Mouse (Mus musculus) embryo, embryonic 11.5 days (tissue): ENCODE measurements around the gene Robo4.

Source experiments
- DNase-seq: peaks from one replicate; pipeline ENCODE4 v3.0.0-alpha.2; 2012; ENCODE audit warnings: low read depth, low spot score

The Robo4 gene

DNA sequence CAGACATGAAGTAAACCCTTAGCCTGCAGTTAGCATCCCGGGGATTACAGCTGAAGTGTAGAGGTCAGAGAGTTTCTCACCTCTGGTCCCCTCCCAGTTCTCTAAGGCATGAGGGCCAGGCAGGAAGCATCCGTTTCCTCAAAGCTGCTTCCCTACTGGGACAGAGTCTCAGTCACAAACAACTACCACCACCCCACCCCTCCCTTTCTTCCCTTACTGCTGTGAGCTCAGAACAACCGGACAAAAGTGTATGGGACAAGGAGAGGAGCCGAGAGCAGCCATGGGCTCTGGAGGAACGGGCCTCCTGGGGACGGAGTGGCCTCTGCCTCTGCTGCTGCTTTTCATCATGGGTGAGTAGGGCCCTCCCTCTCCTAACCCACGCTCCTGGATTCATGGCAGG, at the start of gene Robo4:
Gene Robo4, plus strand, starts transcription at position 96 of the 400 bp plus-strand sequence.
- no peak for DNase-seq

DNA sequence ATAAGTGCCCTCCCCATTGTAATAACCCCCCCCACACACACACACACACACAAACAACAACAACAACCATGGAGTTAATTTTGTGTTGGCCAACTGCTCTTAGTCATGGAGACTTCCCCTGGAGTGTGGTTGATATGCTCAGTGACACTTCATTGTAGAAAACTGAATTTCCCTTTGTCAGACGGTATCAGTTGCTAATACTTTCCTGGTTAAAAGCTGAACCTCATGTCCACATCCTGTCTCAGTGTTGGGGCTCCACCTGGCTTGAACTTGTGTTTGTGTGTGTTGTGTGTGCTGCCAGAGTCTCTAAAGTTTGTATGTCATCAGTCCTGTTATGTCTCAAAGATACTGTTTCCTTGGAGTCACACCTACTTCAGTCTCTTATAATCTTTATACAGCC, 47.2 kb upstream of the Robo4 start:
- DNase-seq, result no peak

DNA sequence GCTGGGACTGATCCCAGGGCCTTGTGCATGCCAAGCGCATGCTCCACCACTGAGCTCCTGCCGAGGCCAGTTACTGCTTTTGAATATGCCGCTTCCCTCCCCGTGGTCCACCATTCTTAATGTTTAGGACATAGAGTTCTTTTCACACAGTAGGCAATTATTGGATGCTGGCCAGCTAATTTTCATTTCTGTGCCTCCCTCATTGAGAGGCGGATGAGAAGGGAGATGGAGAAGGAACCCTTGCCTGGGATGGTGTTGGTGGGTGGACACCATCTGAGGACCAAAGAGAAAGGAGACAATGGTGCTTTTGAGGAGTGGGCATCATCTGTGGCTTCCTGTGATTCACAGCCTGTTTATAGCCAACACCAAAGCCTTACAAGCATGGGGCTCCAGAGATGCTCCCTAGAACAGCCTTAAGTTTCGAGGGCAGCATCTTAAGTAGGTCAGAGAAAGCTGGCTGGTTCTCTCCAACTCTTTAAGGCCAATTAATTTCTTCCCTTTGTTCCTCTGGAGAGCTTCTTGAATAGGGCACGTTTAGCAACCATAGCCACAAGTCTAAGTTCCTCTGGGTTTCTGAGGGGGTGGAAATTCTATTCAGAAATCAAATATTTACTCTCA, 42.9 kb upstream of the Robo4 start:
- DNase-seq, result no peak

DNA sequence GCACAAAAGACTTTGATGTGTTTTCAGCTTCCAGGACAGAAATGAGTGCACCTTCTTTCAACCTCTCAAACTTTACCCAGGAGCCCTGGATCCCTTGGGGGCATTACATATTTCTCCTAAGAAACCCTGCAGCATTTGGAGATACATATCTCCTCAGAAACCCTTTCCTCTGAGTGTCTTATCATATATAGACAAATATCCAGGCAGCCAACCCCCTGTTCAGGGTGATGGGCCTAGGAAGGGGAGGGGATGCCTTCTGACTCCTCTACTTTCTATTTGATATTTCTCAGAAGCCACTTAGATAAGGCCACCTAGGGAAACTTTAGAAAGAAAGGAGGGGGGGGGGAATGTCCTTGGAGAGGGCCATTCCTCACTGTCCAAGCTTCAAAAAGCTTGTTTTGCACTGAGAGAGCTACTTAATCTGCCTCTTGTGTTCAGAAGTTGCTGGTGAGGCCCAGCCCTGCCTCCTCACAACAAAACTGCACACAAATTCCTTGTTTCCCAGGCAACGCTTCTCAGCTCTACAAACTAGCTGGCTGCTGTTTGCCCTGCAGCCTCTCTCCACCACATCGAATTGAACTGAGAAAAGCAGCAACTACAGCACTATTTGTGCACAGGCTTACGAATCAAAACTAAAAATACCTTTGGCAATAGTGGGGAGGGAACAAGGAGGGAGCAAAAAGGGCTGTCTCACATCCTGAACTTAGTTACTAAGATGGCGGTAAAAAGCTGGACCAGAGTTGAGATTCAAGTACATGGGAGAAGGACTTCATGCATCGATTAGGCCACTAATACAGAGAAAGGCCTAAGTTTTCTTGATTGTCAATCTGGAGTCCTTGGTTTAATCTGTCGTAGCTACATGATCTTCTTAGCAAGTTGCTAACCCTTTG, 42.1 kb upstream of the Robo4 start:
- DNase-seq, result no peak

DNA sequence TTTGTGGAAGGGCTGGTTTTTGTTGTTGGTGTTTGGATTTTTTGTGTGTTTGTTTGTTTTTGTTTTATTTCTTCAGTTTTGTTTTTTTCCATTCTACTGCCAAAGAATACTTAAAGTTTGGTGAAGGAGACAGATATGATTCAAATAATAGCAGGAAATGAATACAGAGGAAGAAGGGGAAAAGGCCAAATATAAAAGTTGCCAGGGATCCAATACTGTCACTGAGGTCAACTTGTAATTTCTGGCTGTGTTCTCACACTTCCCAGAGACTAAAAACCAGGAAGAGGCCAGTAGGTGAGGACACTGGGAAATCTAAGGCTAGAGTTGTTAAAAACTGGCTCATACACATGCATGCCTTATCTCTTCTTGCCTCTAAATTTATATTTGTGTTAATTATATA, 39.6 kb upstream of the Robo4 start:
- DNase-seq, result no peak

DNA sequence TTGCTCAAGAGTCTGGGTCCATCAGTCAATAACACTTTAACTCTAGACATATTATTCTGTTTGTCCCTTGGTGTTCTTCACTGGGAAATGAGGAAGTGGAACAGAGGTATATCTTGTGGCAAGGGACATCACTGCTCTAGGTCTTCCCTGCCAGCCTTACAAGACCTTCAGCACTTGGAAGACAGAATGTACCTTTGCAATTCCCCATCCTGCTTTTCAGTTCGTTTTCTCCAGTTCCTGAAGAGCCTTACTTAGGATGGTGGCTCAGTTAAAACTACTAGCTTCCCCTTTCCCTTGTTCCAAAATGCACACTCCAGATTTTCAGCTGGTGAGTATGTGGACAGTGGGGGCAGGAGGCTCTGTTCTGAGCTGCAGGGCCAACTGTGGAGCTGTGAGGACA, 38.8 kb upstream of the Robo4 start:
- DNase-seq, result no peak

DNA sequence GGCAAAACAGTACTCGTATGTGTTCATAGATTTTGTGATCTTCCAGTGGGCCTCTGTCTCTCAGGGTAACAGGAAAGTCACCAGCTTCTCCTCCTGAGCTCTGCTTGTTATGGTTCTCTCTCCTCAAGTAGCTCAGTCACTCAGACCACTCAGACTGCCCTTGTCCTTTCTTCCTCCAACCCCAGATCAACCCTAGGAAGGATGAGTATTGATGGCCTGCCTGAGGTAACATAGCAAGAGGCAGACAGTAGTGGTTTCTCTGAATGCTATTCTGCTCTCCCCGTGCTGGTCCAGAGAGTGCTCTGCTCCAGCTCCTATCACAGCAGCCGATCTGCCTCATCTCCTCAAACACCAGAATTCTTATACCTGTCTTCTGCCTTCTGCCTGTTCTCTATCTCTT, 38.1 kb upstream of the Robo4 start:
- DNase-seq, result no peak

DNA sequence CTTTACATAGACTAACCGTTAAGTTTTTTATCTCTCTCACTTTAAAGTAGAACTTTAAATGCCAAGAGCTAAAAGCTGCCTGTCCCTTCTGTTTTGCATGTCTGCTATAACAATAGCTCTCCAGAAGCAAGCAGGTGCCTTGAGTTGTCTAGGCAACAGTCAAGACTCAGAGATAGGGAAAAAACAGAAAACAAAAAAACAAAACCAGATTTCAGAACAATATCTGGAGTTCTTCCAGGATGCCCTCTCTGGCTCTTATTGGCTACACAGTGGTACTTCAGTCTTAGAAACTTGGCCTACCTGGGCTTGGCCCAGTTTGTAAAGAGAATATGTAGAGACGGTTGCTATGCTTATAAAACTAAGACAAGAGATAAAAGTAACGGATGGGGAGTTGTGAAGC, 37.3 kb upstream of the Robo4 start:
- no peak for DNase-seq

DNA sequence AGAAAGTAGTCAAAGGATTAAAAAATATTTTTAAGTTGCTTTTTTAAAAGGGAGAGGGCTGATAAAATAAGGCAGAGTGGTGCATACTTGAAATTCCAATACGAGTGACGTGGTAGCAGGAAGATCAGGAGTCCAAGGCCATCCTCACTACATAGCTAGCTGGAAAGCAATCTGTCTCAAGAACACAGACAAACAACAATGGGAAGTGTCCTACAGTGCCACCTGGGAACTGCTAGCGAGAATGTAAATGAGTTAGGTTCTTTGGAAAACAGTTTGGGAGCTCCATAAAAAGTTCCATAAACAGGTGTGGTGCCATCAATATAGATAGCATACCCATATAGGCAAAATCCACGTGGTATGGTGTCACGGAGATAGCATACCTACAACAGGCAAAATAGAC, 36.0 kb upstream of the Robo4 start:
- no peak for DNase-seq

DNA sequence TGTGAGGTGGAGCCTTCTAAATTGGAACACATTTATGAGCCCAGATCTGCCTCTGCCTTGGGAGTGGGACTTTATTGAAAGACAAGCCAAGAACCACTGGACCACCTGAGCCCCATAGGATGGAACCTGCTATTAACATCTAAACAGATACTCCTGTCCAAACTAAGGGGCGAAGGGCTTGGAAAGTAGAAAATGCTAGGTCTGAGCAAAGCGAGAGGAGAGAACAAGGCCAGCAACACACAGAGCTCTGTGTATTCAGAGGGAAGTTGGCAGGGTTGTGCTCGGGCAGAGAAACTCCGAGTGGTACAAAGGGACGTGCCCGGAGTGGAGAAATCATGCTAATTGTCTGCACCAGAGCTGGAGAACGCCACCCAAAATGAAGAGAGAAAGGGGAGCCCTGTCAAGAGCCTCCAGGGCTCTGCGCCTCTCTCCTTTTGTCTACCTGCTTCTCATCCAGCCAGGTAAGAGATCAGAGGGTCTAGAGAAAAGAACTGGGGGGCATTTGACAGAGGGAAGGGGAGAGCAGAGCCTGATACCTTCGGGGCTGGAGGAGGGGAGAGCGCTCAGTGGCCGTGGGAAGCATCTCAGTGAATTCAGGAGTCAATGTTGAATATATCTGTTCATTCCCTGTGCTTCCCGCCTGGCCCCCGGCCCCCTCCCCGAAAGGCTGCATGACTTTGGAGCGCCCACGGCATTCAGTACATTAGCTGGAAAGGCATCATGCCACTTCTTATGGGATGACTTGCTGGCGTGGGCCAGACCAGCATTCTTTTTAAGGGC, 34.2 kb upstream of the Robo4 start, which contains the start of gene Hepacam:
Gene Hepacam, plus strand, starts transcription at position 51 of the 780 bp plus-strand sequence.
- DNase-seq, result no peak

DNA sequence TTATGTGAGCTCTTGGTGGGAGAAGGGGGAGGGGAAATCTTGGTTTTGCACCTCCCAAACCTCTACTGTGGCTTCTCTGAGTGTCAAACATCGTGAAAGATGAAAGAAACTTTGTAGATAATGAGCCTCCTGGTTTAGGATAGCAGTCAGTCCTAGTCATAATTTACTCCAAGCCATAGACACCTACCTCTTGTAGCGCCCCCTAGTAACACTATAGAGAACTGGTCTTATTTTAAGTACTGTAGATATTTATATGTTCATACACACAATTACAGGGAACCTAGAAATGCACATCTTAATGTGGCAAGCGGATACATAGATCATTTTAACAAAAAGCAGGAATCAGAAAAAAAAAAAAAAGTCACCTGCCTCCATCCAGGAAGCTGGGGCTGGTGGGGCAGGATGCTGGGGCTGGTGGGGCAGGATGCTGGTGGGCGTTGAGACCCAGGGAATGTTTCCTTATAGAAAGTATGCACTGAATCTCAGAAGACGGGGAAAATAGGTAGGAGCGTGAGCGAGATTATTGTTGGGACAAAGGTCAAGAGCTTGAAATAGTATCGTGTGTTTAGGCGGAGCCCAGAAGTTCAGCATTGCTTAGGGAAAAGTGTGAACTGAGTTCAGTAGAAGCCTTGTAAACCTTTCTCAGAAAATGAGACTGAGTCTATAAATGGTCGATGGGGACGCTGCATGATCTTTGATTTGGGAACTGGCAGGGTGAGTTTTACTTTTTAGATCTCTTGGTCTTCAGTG, 33.4 kb upstream of the Robo4 start:
- no peak for DNase-seq

DNA sequence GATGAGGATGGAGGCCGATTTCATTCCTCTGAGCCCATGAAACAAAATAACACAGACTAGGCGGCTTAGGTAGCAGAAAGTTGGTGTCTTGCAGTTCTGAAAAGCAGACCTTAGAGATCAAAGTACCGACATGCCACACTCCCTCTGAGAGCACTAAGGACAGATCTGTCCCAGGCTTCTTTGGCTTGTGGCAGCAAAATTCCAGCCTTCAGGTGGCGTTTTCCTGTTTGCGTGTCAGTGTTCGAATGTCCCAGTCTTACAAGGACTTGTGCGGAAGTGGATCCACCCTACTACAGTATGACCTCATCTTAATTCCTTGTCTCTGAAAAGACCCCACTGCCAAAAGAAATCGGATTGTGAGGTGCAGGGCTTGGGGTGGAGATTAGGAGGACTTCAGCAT, 32.8 kb upstream of the Robo4 start:
- DNase-seq, result no peak

DNA sequence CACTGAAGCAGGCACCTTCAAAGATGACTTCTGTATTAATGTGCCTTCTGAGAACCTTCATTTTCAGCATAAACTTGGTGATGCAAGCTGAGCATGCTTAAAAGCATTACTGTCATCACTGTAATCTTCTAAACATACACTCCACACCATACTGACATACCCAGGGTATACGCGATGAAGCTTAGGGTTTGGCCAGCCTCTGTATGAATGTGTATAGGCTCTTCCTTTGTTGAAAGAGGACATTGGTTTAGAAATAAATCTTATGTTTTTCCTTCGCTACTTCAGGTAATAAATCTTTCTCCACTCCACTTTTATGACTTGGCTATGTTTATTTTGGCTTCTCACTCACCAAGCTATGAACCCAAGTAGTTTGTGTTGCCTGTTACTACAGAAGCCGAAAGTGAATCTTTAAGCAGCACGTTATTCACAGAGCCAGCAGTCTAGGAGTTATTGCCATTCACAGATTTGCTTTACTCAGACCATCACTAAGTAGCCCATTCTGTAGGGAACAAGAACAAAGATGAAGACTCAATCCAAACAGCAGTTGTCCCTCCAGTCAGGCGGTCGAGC, 30.4 kb upstream of the Robo4 start:
- DNase-seq, result no peak

DNA sequence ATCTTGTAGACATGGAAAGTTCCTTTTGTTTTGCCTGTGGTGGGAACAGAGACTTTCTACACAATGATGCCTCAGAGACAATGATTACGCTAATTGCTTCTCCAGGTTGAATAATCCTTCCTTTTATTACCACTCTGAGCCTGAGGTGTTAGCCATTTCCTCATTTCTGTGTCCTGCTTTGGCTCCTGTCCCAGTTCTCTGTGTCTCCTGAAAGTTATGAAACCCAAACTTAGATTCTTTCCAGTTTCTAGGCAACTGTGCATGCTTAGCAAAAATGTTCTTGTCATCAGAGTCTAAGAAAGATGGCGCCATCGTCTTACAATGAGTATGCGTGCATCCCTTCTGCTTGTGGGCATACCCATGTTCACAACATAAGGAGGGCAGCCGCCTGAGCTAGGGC, 26.0 kb upstream of the Robo4 start:
- DNase-seq, result no peak

DNA sequence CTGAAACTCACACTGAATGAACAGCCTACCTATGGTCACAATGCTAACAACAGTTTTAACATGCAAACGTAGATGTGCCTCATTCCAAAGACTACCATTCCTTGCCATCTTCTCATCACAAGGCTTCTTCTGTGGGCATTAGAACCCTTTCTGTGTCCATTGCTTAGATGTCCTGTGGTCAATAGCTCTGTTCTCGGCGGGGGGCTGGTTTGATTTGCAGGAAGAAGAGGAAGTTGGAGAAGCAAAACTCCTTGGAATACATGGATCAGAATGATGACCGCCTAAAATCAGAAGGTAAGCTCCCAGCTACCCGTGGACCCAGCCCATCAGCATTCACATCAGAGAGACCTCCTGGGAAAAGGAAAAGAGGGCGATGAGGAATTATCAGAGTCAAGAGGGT, 18.5 kb upstream of the Robo4 start:
- no peak for DNase-seq

DNA sequence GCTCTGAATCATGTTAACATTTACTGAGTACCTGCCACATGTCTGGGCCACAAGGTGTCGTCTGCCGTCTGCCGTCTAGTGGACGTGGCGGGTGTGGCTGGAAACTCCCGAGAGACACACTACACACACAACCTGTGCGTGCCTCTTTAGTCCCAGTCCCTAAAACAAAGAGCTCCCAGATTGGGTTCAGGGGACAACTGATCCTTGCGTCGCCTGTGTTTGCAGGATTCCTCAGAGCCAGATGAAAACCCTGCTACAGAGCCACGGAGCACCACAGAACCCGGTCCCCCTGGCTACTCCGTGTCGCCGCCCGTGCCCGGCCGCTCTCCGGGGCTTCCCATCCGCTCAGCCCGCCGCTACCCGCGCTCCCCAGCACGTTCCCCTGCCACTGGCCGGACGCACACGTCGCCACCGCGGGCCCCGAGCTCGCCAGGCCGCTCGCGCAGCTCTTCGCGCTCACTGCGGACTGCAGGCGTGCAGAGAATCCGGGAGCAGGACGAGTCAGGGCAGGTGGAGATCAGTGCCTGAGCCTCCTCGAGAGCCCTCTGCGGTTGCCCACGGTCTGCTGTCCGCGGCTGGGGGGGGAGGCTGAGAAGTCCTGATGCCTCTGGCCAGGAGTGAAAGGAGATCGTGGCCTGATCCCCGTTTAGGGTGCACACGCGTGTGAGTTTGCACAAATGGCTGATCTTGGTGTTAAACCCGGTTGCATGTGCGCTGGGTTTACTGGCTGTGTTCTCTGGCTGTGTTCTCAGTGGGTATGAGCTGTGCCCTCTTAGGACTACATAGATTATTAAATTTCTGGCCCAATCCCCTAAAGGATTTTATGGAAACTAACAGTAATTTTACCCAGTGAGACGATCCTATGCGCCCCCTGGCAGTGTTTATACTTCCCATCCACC, 17.2 kb upstream of the Robo4 start:
- no peak for DNase-seq

DNA sequence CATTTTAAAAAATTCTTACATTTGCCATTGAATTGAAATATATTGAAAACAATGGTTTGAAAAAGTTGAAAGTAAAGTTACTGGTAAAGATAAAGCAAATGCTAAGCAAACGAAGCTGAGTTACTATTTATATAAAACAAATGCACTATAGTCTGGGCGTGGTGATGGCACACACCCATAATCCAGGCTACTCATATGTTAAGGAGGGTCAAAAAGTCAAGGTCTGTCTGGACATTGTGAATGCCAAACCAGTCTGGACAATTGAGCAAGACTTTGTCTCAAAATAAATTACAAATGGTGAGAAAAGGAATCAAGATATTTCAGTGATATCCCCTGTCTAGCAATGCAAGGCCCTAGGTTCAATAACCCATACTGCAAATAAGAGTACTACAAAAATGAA, 10.8 kb upstream of the Robo4 start:
- no peak for DNase-seq

DNA sequence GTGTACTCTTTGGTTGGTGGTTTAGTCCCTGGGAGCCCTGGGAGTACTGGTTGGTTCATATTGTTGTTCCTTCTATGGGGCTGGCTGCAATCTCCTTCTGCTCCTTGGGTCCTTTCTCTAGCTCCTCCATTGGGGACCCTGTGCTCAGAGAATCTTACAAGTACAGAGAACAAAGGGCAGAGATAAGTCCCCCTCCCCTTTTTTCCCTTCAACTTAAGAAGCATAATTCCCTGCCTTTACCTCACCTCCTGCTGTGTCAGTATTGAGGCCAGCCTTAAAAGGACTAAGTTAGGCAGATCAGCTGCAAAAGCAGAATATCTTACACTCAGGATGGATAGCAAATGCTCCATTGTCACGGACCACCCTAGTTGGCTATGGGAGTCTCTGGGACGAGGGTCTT, 9.6 kb upstream of the Robo4 start:
- no peak for DNase-seq

DNA sequence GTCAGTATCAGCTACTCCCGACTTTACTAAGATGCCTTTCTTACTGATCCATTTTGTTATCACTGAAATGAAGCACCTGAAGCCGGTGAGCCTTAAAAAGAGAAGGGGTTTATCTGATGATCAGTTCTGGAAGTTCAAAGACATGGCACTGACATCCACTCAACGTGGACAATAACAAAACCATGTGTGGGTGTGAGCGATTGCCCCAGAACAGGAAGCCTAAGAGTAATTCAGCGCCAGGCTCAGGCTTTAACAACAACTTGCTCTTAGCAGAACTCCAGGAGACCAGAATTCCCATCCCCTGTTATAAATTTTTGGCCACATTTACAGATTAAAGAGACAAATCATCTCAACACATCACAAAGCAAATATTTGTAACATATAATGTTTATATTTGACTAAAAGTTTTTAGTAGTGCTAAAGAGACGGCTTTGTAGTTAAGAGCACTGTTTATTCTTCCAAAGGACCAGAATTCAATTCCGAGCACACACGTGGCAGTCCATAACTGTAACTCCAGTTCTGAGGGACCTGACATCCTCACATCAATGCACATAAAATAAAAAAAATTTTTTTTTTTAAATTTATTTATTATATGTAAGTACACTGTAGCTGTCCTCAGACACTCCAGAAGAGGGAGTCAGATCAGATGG, 8.1 kb upstream of the Robo4 start:
- no peak for DNase-seq

DNA sequence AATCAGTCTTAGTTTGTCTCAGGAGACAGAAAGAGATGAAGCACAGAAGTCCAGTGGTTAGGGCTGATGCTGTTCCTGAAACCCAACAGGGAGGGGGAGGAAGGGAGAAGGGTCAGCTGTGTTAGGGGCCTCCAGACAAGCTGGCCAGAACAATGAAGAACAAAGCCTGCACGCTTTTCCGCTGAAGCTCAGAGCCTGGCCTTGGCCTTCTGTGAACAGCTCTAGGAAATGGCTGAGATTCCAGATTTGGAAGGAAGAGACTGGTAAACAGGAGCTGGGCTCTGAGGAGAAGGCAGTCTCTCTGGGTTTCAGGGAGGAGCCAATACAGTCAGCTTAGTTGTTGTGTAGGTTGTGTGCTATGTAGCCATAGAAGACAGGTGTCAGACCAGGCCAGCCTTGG, 1.1 kb upstream of the Robo4 start:
- DNase-seq, result no peak
